Mouse (Mus musculus): ENCODE data around the gene Pofut2.

The Pofut2 gene

GRCm38 (mm10) chr10:77315682-77316081, 56.7 kb downstream of the Pofut2 start:
- no peak for DNase-seq (ENCODE audit: low spot score)

Measured in urinary bladder, postnatal 10 days (tissue).